Mouse (Mus musculus): ENCODE results near the gene Ush1c.

- no peak for TF ChIP-seq POLR2A (IDR thresholded peaks at IDR 0.05; ENCODE audit: borderline replicate concordance, control insufficient read depth, low read depth, low read length)
- TF ChIP-seq CTCF (IDR thresholded peaks at IDR 0.05; ENCODE audit: control insufficient read depth, insufficient read depth, low read length), result no peak
These were observed 76.7 kb downstream of the Ush1c start for GRCm38 (mm10) chr7:46161615-46162014.
